11 mouse cellular contexts compared by ENCODE assay signal in the genomic region with DNA sequence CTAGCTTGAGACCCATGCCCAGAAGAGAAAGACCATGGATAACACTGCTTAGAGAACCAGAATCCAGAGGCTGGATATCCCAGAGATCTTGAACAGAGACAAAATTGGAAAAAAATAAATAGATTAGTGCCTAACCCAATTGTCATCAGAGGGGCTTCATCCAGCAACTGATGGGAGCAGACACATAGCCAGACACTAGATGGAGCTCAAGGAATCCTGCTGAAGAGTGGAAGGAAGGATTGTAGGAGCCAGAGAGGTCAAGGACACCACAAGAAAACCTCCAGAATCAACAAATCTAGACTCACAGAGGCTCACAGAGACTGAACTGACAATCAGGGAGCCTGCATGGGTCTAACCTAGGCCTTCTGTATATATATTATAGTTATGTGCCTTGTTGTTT.
DNase-seq lines count a peak whose midpoint lies in the region; ATAC-seq and TF ChIP-seq lines count a peak whose summit lies in the region.
"Had no signal": no experiment of that assay in that cellular context is flagged by ENCODE, and none has a peak within 500 bp of the region (broad histone marks: within the 10 kb centered on the region; RNA-seq: fewer than 3 reads in every experiment).

No protein-coding gene starts in this region.

- ATAC-seq in kidney, embryonic 14.5 days (ENCODE audit: low FRiP score, low TSS enrichment), result 0 out of 2 replicates have a peak, but pooled peaks have one; percentile 35
- peak; percentile 37; the same call in 1 of the 2 replicates for ATAC-seq in lung, postnatal 0 days
- ATAC-seq in embryonic facial prominence, embryonic 14.5 days (ENCODE audit: low read depth), result no peak
- ATAC-seq in inflammation-experienced regulatory T-cells, adult 6 months, result no peak
- ATAC-seq: intestine, embryonic 15.5 days had no signal

- H3K4me2 ChIP-seq in kidney, embryonic 14.5 days (replicated peaks; ENCODE audit: low read depth, low read length), result no peak overlapping the region
- H3K4me2 ChIP-seq in lung, postnatal 0 days (replicated peaks; ENCODE audit: low read depth, low read length), result no peak overlapping the region
- no peak overlapping the region for H3K4me2 ChIP-seq in embryonic facial prominence, embryonic 14.5 days (ENCODE audit: low read depth, low read length)
- H3K4me2 ChIP-seq: intestine, embryonic 15.5 days had no signal

- no peak overlapping the region for H3K9ac ChIP-seq in kidney, embryonic 14.5 days (ENCODE audit: low read depth, low read length)
- no peak overlapping the region for H3K9ac ChIP-seq in lung, postnatal 0 days (replicated peaks; ENCODE audit: low read depth)
- no peak overlapping the region for H3K9ac ChIP-seq in embryonic facial prominence, embryonic 14.5 days (ENCODE audit: low read depth, low read length)
- H3K9ac ChIP-seq: intestine, embryonic 15.5 days had no signal

- H3K27me3 ChIP-seq in kidney, embryonic 14.5 days (ENCODE audit: control insufficient read depth, insufficient read depth, low read length), result no peaks in the 10 kb centered on the region
- no peaks in the 10 kb centered on the region for H3K27me3 ChIP-seq in lung, postnatal 0 days (replicated peaks; ENCODE audit: insufficient read depth, low read length)
- no peaks in the 10 kb centered on the region for H3K27me3 ChIP-seq in embryonic facial prominence, embryonic 14.5 days (replicated peaks; ENCODE audit: control insufficient read depth, insufficient read depth, low read length)
- H3K27me3 ChIP-seq: intestine, embryonic 15.5 days had no signal

- no peaks in the 10 kb centered on the region for H3K36me3 ChIP-seq in kidney, embryonic 14.5 days (ENCODE audit: control insufficient read depth, insufficient read depth, low read length)
- H3K36me3 ChIP-seq in lung, postnatal 0 days (ENCODE audit: insufficient read depth, low read length), result no peaks in the 10 kb centered on the region
- H3K36me3 ChIP-seq in embryonic facial prominence, embryonic 14.5 days (ENCODE audit: control insufficient read depth, insufficient read depth, low read length), result no peaks in the 10 kb centered on the region
- H3K36me3 ChIP-seq: intestine, embryonic 15.5 days had no signal

- peak; percentile 7 to 13 for DNase-seq in cerebellum, postnatal 14 days
- DNase-seq in cerebellum, postnatal 25 days, result no peak
- no peak for DNase-seq in kidney, adult 18-20 months
- DNase-seq in lung, postnatal 0 days (ENCODE audit: low spot score), result peak; percentile 10
- no peak for DNase-seq in lung, adult 18-20 months
- DNase-seq in embryonic facial prominence, embryonic 14.5 days (ENCODE audit: low spot score), result peak; percentile 27
- DNase-seq: adrenal gland, postnatal 14 days; cerebellum, adult 18-20 months had no signal

- no peak overlapping the region for H3K4me3 ChIP-seq in kidney, embryonic 14.5 days (ENCODE audit: low read length)
- no peak overlapping the region for H3K4me3 ChIP-seq in lung, postnatal 0 days (ENCODE audit: low read depth, low read length)
- no peak overlapping the region for H3K4me3 ChIP-seq in embryonic facial prominence, embryonic 14.5 days (ENCODE audit: low read depth, low read length)
- H3K4me3 ChIP-seq: intestine, embryonic 15.5 days had no signal

- H3K27ac ChIP-seq in kidney, embryonic 14.5 days (ENCODE audit: low read depth, low read length), result no peak overlapping the region
- H3K27ac ChIP-seq in lung, postnatal 0 days (ENCODE audit: low read length), result no peak overlapping the region
- H3K27ac ChIP-seq in embryonic facial prominence, embryonic 14.5 days (replicated peaks; ENCODE audit: low read depth, low read length), result no peak overlapping the region
- H3K27ac ChIP-seq: intestine, embryonic 15.5 days had no signal

- TF ChIP-seq CTCF in lung, postnatal 0 days (IDR thresholded peaks at IDR 0.05), result peak; percentile 53

- no peaks in the 10 kb centered on the region for H3K4me1 ChIP-seq in kidney, embryonic 14.5 days (ENCODE audit: control insufficient read depth, insufficient read depth, low read length)
- H3K4me1 ChIP-seq in lung, postnatal 0 days (ENCODE audit: insufficient read depth, low read depth, low read length), result no peaks in the 10 kb centered on the region
- H3K4me1 ChIP-seq in embryonic facial prominence, embryonic 14.5 days (ENCODE audit: control insufficient read depth, insufficient read depth, low read length), result no peaks in the 10 kb centered on the region
- H3K4me1 ChIP-seq: intestine, embryonic 15.5 days had no signal

- no peak for TF ChIP-seq EP300 in lung, postnatal 0 days (IDR thresholded peaks at IDR 0.05)

- no peaks in the 10 kb centered on the region for H3K9me3 ChIP-seq in kidney, embryonic 14.5 days (ENCODE audit: control insufficient read depth, low read length)
- H3K9me3 ChIP-seq in lung, postnatal 0 days (ENCODE audit: low read length), result no peaks in the 10 kb centered on the region
- H3K9me3 ChIP-seq in embryonic facial prominence, embryonic 14.5 days (ENCODE audit: control insufficient read depth, low read length), result no peaks in the 10 kb centered on the region
- H3K9me3 ChIP-seq: intestine, embryonic 15.5 days had no signal

Comparison
In these comparisons a context has a peak if more than half of its experiments do, and no peak if none do; other contexts are left out.
1. DNase-seq: peak in cerebellum, postnatal 14 days (2 of 2), lung, postnatal 0 days (single experiment) and embryonic facial prominence, embryonic 14.5 days (single experiment); none in cerebellum, postnatal 25 days (0 of 2), kidney, adult 18-20 months (single experiment) and lung, adult 18-20 months (0 of 2).
2. ATAC-seq: peak in kidney, embryonic 14.5 days (single experiment) and lung, postnatal 0 days (single experiment); none in embryonic facial prominence, embryonic 14.5 days (single experiment) and inflammation-experienced regulatory T-cells, adult 6 months (single experiment).